In the genomic region with DNA sequence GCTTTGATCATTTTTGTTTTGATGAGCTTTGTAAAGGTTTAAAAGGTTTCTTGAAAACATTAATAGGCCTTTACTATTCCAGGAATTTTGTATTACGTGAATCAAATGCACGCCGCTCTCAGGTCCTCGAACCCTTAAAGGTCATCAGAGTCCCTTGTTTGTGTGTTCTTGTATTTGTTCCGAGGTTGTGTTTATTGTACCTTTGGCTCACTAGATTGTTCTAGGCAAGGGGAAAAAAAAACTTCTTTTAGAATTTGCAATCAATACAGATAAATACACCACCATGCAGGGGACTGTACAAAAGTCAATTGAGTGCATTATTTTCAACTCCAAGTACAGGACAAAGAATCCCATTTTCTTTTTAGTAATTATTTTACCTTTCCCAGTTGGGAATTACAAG, we compare ENCODE assay signal across 15 mouse cellular contexts.
"Had no signal": no experiment of that assay in that cellular context is flagged by ENCODE, and none has a peak within 500 bp of the region (broad histone marks: within the 10 kb centered on the region; RNA-seq: fewer than 3 reads in every experiment).

No protein-coding gene starts in this region.

- H3K4me2 ChIP-seq: neural tube, embryonic 15.5 days; stomach, embryonic 15.5 days had no signal

- H3K9ac ChIP-seq: neural tube, embryonic 15.5 days; stomach, embryonic 15.5 days had no signal

- H3K36me3 ChIP-seq: neural tube, embryonic 15.5 days; stomach, embryonic 15.5 days had no signal

- H3K27me3 ChIP-seq: neural tube, embryonic 15.5 days; stomach, embryonic 15.5 days had no signal

- H3K27ac ChIP-seq: neural tube, embryonic 15.5 days; stomach, embryonic 15.5 days; stomach, postnatal 0 days had no signal

- DNase-seq: retina, postnatal 1 day; right cerebral cortex, adult 18-20 months; right cerebral cortex, postnatal 14 days; right cerebral cortex, postnatal 25 days; right cerebral cortex, postnatal 4 days; spleen, adult 18-20 months; thymus, adult 18-20 months; thymus, adult 2 months; thymus, postnatal 14 days; thymus, postnatal 25 days; thymus, postnatal 36 days; thymus, postnatal 4 days had no signal

- H3K4me3 ChIP-seq: neural tube, embryonic 15.5 days; stomach, embryonic 15.5 days had no signal

- H3K9me3 ChIP-seq: neural tube, embryonic 15.5 days; stomach, embryonic 15.5 days had no signal
